In the genomic region with DNA sequence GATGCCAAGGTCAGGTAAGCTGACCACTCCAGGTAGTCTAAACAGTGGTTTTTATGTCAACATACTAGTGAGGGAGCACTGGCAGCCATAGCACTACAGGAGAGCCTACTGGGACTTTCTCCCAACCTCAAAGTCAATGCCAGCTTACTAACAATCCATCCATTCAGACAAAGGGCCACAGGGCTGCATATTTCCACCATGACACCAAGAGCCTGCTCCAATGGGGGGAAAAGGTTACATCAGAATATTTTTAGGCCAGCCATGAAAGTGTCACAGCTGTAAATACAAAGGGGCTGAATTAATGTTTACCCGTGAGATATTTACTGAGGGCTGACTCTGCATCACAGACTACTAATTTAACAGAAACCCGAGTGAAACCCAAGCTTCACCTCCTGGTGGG, we compare ENCODE assay signal across 24 mouse cellular contexts.
DNase-seq lines count a peak whose midpoint lies in the region; ATAC-seq and TF ChIP-seq lines count a peak whose summit lies in the region.
"Had no signal": no experiment of that assay in that cellular context is flagged by ENCODE, and none has a peak within 500 bp of the region (broad histone marks: within the 10 kb centered on the region; RNA-seq: fewer than 3 reads in every experiment).

No protein-coding gene starts in this region.

- TF ChIP-seq CTCF in forebrain, postnatal 0 days (IDR thresholded peaks at IDR 0.05; ENCODE audit: low read depth) = no peak
- TF ChIP-seq CTCF in Patski (IDR thresholded peaks at IDR 0.05) = no peak
- TF ChIP-seq CTCF in liver, postnatal 0 days (IDR thresholded peaks at IDR 0.05; ENCODE audit: low read depth) = no peak

- no peak overlapping the region for H3K4me2 ChIP-seq in forebrain, postnatal 0 days (ENCODE audit: low read depth)
- no peak overlapping the region for H3K4me2 ChIP-seq in kidney, embryonic 16.5 days (replicated peaks; ENCODE audit: low read depth, low read length)
- H3K4me2 ChIP-seq in liver, postnatal 0 days (ENCODE audit: low read depth, low read length) = no peak overlapping the region
- H3K4me2 ChIP-seq: embryonic facial prominence, embryonic 13.5 days; forebrain, embryonic 15.5 days; heart, embryonic 11.5 days; heart, embryonic 15.5 days; hindbrain, embryonic 14.5 days; intestine, embryonic 15.5 days had no signal

- TF ChIP-seq EP300 in liver, postnatal 0 days (IDR thresholded peaks at IDR 0.05; ENCODE audit: low read depth) = no peak

- DNase-seq in forebrain, postnatal 0 days = no peak
- DNase-seq in forebrain, embryonic 10.5 days (ENCODE audit: extremely low spot score, low spot score) = no peak
- DNase-seq in kidney, adult 8-10 months = no peak
- peak; percentile 64 for DNase-seq in Patski (ENCODE audit: low read depth, low spot score)
- DNase-seq in liver, postnatal 0 days = no peak
- no peak for DNase-seq in adrenal gland, postnatal 4 days (ENCODE audit: low spot score in 2 of 2)
- DNase-seq: adrenal gland, adult 2 months; adrenal gland, postnatal 36 days; cerebellum, adult 11-12 months; cerebellum, adult 9-10 months; cerebellum, postnatal 25 days; gastrocnemius, postnatal 10 days; heart, adult 2 months; heart, postnatal 14 days had no signal

- ATAC-seq in forebrain, postnatal 0 days = peak; percentile 8; the same call in 1 of the 2 replicates
- ATAC-seq in kidney, embryonic 16.5 days (ENCODE audit: low FRiP score, low TSS enrichment) = peak; percentile 63; the same call in 1 of the 2 replicates
- peak; percentile 61 for ATAC-seq in Patski
- no peak for ATAC-seq in liver, postnatal 0 days
- ATAC-seq: activated CD4-positive, CD25-positive, alpha-beta regulatory T cell, adult 4 months; forebrain, embryonic 15.5 days; intestine, embryonic 15.5 days had no signal

- H3K36me3 ChIP-seq in forebrain, postnatal 0 days (ENCODE audit: insufficient read depth) = no peaks in the 10 kb centered on the region
- H3K36me3 ChIP-seq in forebrain, embryonic 10.5 days (replicated peaks) = no peaks in the 10 kb centered on the region
- no peaks in the 10 kb centered on the region for H3K36me3 ChIP-seq in kidney, embryonic 16.5 days (ENCODE audit: insufficient read depth, low read length)
- peaks cover 2% of the 10 kb centered on the region; the same call in 1 of the 2 replicates for H3K36me3 ChIP-seq in liver, postnatal 0 days (replicated peaks; ENCODE audit: insufficient read depth, low read length)
- H3K36me3 ChIP-seq: embryonic facial prominence, embryonic 13.5 days; forebrain, embryonic 15.5 days; heart, embryonic 15.5 days; hindbrain, embryonic 10.5 days; intestine, embryonic 15.5 days had no signal

- H3K9ac ChIP-seq in forebrain, postnatal 0 days = no peak overlapping the region
- no peak overlapping the region for H3K9ac ChIP-seq in kidney, embryonic 16.5 days (replicated peaks; ENCODE audit: low read length)
- no peak overlapping the region for H3K9ac ChIP-seq in liver, postnatal 0 days (replicated peaks)
- H3K9ac ChIP-seq: embryonic facial prominence, embryonic 13.5 days; forebrain, embryonic 15.5 days; heart, embryonic 15.5 days; hindbrain, embryonic 14.5 days; intestine, embryonic 15.5 days had no signal

- H3K4me3 ChIP-seq in forebrain, postnatal 0 days (ENCODE audit: low read depth, low read length) = no peak overlapping the region
- H3K4me3 ChIP-seq in forebrain, embryonic 10.5 days = no peak overlapping the region
- no peak overlapping the region for H3K4me3 ChIP-seq in kidney, embryonic 16.5 days (ENCODE audit: low read length)
- H3K4me3 ChIP-seq in liver, postnatal 0 days (ENCODE audit: low read depth, low read length) = no peak overlapping the region
- H3K4me3 ChIP-seq: embryonic facial prominence, embryonic 13.5 days; forebrain, embryonic 15.5 days; heart, adult 2 months; heart, embryonic 15.5 days; hindbrain, embryonic 10.5 days; intestine, embryonic 15.5 days had no signal

- H3K27me3 ChIP-seq in forebrain, postnatal 0 days (ENCODE audit: insufficient read depth, low read length) = no peaks in the 10 kb centered on the region
- H3K27me3 ChIP-seq in forebrain, embryonic 10.5 days (ENCODE audit: poor library complexity, severe bottlenecking) = no peaks in the 10 kb centered on the region
- H3K27me3 ChIP-seq in kidney, embryonic 16.5 days (ENCODE audit: insufficient read depth, low read length) = no peaks in the 10 kb centered on the region
- no peaks in the 10 kb centered on the region for H3K27me3 ChIP-seq in Patski
- H3K27me3 ChIP-seq in liver, postnatal 0 days (ENCODE audit: insufficient read depth, low read length) = no peaks in the 10 kb centered on the region
- H3K27me3 ChIP-seq: CH12.LX; embryonic facial prominence, embryonic 13.5 days; forebrain, embryonic 15.5 days; heart, embryonic 15.5 days; intestine, embryonic 15.5 days had no signal

- in situ Hi-C loops in Patski (cut with MboI; ENCODE audit: low pct_unique_long_range_greater_than_20kb) = no loop called here

- H3K9me3 ChIP-seq in forebrain, postnatal 0 days (ENCODE audit: low read length) = no peaks in the 10 kb centered on the region
- H3K9me3 ChIP-seq in forebrain, embryonic 10.5 days = no peaks in the 10 kb centered on the region
- H3K9me3 ChIP-seq in kidney, embryonic 16.5 days (ENCODE audit: low read length) = no peaks in the 10 kb centered on the region
- H3K9me3 ChIP-seq in liver, postnatal 0 days (ENCODE audit: low read length) = no peaks in the 10 kb centered on the region
- H3K9me3 ChIP-seq: embryonic facial prominence, embryonic 13.5 days; forebrain, embryonic 15.5 days; heart, embryonic 15.5 days; hindbrain, embryonic 10.5 days; intestine, embryonic 15.5 days had no signal

- H3K27ac ChIP-seq in forebrain, postnatal 0 days (ENCODE audit: low read depth, low read length) = no peak overlapping the region
- H3K27ac ChIP-seq in forebrain, embryonic 10.5 days = no peak overlapping the region
- H3K27ac ChIP-seq in kidney, embryonic 16.5 days (ENCODE audit: low read length) = peak overlapping the region; percentile 11; the same call in 1 of the 2 replicates
- no peak overlapping the region for H3K27ac ChIP-seq in liver, postnatal 0 days (ENCODE audit: low read depth)
- H3K27ac ChIP-seq: embryonic facial prominence, embryonic 13.5 days; forebrain, embryonic 15.5 days; heart, adult 2 months; heart, embryonic 15.5 days; hindbrain, embryonic 10.5 days; hindbrain, embryonic 14.5 days; intestine, embryonic 15.5 days had no signal

- WGBS in forebrain, postnatal 0 days = 37% methylated on average over 2 of the region's 2 CpGs
- 74% methylated on average over 2 of the region's 2 CpGs for WGBS in forebrain, embryonic 10.5 days
- 41% methylated on average over 2 of the region's 2 CpGs for WGBS in kidney, embryonic 16.5 days
- 54% methylated on average over 2 of the region's 2 CpGs for WGBS in liver, postnatal 0 days (ENCODE audit: insufficient replicate concordance)

- H3K4me1 ChIP-seq in forebrain, postnatal 0 days (ENCODE audit: insufficient read depth) = no peaks in the 10 kb centered on the region
- no peaks in the 10 kb centered on the region for H3K4me1 ChIP-seq in forebrain, embryonic 10.5 days
- no peaks in the 10 kb centered on the region for H3K4me1 ChIP-seq in kidney, embryonic 16.5 days (ENCODE audit: insufficient read depth, low read length)
- no peaks in the 10 kb centered on the region for H3K4me1 ChIP-seq in liver, postnatal 0 days (ENCODE audit: insufficient read depth)
- H3K4me1 ChIP-seq: embryonic facial prominence, embryonic 13.5 days; forebrain, embryonic 15.5 days; heart, embryonic 15.5 days; hindbrain, embryonic 10.5 days; intestine, embryonic 15.5 days had no signal

- CTCF ChIA-PET in Patski (lab: Charles Lee) = interaction anchor here (1.0 to 2.3 kb wide), 3 partner anchors 19 to 104 kb away, joined by 3 to 7 read pairs (median 5); no protein-coding TSS in a partner anchor

- POLR2A ChIA-PET in Patski (lab: Charles Lee) = interaction anchor here (1.1 kb wide), 1 partner anchor 30 kb away, joined by 3 read pairs; no protein-coding TSS in a partner anchor
